Mouse (Mus musculus) heart, adult 2 months (tissue): ENCODE results near the gene 4931406C07Rik. TPM values are rescaled to one million over a fixed set of nuclear protein-coding genes. Genes with fewer than 3 reads are reported as not detected.

Source experiments
- DNase-seq, 2 experiments: peaks; one replicate each; pipeline ENCODE4 v3.0.0; 2021
- H3K27ac ChIP-seq: fragments of 200-600 bp; 2 replicates; pipeline ENCODE4 v1.8.1; 2022
- H3K27me3 ChIP-seq: fragments of 200-500 bp; 2 replicates; pipeline ENCODE4 v1.6.1; 2012; ENCODE audit warnings: mild to moderate bottlenecking, low read length, inconsistent platforms, mixed read lengths; ENCODE audit not compliant: control insufficient read depth, insufficient read depth
- H3K36me3 ChIP-seq: fragments of 200-500 bp; 2 replicates; pipeline ENCODE4 v1.6.1; 2012; ENCODE audit warnings: low read length, inconsistent platforms; ENCODE audit not compliant: control insufficient read depth, insufficient read depth
- H3K4me1 ChIP-seq: fragments of 200-500 bp; 2 replicates; pipeline ENCODE4 v1.6.1; 2011; ENCODE audit warnings: low read length; ENCODE audit not compliant: control insufficient read depth, insufficient read depth
- H3K4me3 ChIP-seq: fragments of 200-600 bp; 2 replicates; pipeline ENCODE4 v1.8.1; 2022
- H3K79me2 ChIP-seq: fragments of 200-500 bp; replicated peaks from 2 replicates; pipeline ENCODE4 v1.6.1; 2012; ENCODE audit warnings: mild to moderate bottlenecking, inconsistent platforms, low read length, moderate library complexity, mixed read lengths; ENCODE audit not compliant: control insufficient read depth, insufficient read depth
- H3K9ac ChIP-seq: fragments of 200-500 bp; 2 replicates; pipeline ENCODE4 v1.6.1; 2012; ENCODE audit warnings: low read depth, mild to moderate bottlenecking, control low read depth, inconsistent platforms, low read length, mixed read lengths
- CTCF ChIP-seq: fragments of 200-600 bp; IDR thresholded peaks from 2 replicates; pipeline ENCODE4 v1.8.1; 2022; ENCODE audit warnings: antibody characterized with exemption, mild to moderate bottlenecking, moderate library complexity
- EP300 ChIP-seq: fragments of 200-500 bp; IDR thresholded peaks from 2 replicates; pipeline ENCODE4 v1.6.1; 2011; ENCODE audit warnings: low read depth, low read length, control low read depth; ENCODE audit not compliant: insufficient read depth
- POLR2A ChIP-seq: fragments of 200-500 bp; IDR thresholded peaks from 2 replicates; pipeline ENCODE4 v1.6.1; 2011; ENCODE audit warnings: mild to moderate bottlenecking, low read depth, low read length, control low read depth; ENCODE audit not compliant: insufficient read depth
- WGBS: fragments of 180-500 bp; shearing (Covaris S2); methylation state at CpG from one replicate; pipeline ENCODE4 v1.1.7; 2018; 5-methylcytosine and 5-hydroxymethylcytosine counted together
- intact Hi-C: fragments of 180-260 bp; cut with DNase I; formaldehyde crosslinking; loops from one replicate; pipeline ENCODE4 v1.15.1; 2025
- polyA plus RNA-seq: library from polyadenylated mRNA; depleted of rRNA; stranded (reverse); fragments of >200 nt; gene quantifications from 2 replicates; pipeline ENCODE4 v1.2.3, GENCODE M21; 2012
- total RNA-seq, 2 experiments: library from RNA; stranded (reverse); gene quantifications; 2 replicates each; pipeline ENCODE4 v1.2.3; 2021

The 4931406C07Rik gene
- total and polyA plus RNA-seq, 3 experiments, result 4.9 to 8.1 (median 5.7) TPM

- WGBS, result under 1% methylated on average over 57 of the region's 57 CpGs
- Histone ChIP-seq H3K4me1 (peaks cover 5% of the 10 kb centered on the region), H3K9ac (peak within 1 kb of the TSS; percentile 99), H3K79me2 (no peaks in the 10 kb centered on the region; the same call in none of the 2 replicates), H3K27me3 (no peaks in the 10 kb centered on the region), H3K27ac (peak within 1 kb of the TSS; percentile 89), H3K36me3 (peaks cover 2% of the 10 kb centered on the region), H3K4me3 (peak within 1 kb of the TSS; percentile 90)
- TF ChIP-seq CTCF (peak; percentile 3; the same call in 1 of the 2 replicates), EP300 (peak; percentile 86), POLR2A (peak; percentile 92)
- intact Hi-C loops, result loop anchor here (2.0 kb wide), 2 partner anchors 27 to 77 kb away; partner anchors contain the start of genes 4931406C07Rik, Cep295 and Taf1d
- DNase-seq, result peak; percentile 95
Measured at GRCm38 (mm10) chr9:15279649-15280490, 26.4 kb downstream of the 4931406C07Rik start, which contains the start of gene Med17. Gene Med17, minus strand, starts transcription at chr9:15279931.

DNA sequence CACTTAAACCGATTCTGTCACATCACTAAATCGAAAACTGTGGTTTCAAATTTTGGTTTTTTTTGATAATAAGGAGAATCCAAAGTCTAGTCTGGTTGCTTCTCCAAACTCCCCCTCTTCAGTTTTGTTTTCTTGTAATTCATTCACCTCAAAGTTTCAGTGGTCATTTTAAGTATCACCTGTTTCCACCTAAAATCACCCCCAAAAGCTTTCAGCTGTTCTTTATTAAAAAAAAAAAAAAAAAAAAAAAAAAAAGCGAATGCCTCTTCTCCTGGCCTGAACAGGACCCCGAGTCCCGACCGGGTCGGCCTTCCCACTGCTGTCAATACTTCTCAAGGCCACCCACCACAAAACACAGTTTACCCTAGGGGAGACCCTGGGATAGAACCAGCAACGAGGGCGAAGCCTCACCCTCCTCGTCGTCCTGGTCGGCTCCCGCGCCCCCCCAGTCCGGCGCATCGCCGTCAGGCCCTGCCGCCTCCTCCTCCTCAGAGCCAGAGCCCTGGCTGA, 27.1 kb downstream of the 4931406C07Rik start:
- peaks cover 6% of the 10 kb centered on the region for H3K36me3 ChIP-seq
- peak overlapping the region; percentile 89 for H3K27ac ChIP-seq
- peak overlapping the region; percentile 90 for H3K4me3 ChIP-seq
- no peaks in the 10 kb centered on the region for H3K27me3 ChIP-seq
- 8% methylated on average over 19 of the region's 19 CpGs for WGBS
- TF ChIP-seq POLR2A, result no peak
- TF ChIP-seq CTCF, result no peak
- no peak for TF ChIP-seq EP300
- no peak for DNase-seq
- peaks cover 5% of the 10 kb centered on the region for H3K4me1 ChIP-seq
- intact Hi-C loops, result loop anchor here (2.0 kb wide), 1 partner anchor 78 kb away; the partner anchor contains the start of gene Cep295
- H3K79me2 ChIP-seq, result no peaks in the 10 kb centered on the region; the same call in none of the 2 replicates
- peak overlapping the region; percentile 99 for H3K9ac ChIP-seq

GRCm38 (mm10) chr9:15278343-15278742, 27.9 kb downstream of the 4931406C07Rik start:
- intact Hi-C loops, result loop anchor here (2.0 kb wide), 1 partner anchor 78 kb away; the partner anchor contains the start of gene Cep295
- no peaks in the 10 kb centered on the region for H3K27me3 ChIP-seq
- H3K79me2 ChIP-seq, result no peaks in the 10 kb centered on the region; the same call in none of the 2 replicates
- no peak overlapping the region for H3K9ac ChIP-seq
- no peak for DNase-seq
- no peak for TF ChIP-seq CTCF
- no peak for TF ChIP-seq EP300
- no peak overlapping the region for H3K4me3 ChIP-seq
- WGBS, result 94% methylated on average over 3 of the region's 3 CpGs
- no peak overlapping the region for H3K27ac ChIP-seq
- H3K4me1 ChIP-seq, result peaks cover 5% of the 10 kb centered on the region
- peaks cover 9% of the 10 kb centered on the region for H3K36me3 ChIP-seq

DNA sequence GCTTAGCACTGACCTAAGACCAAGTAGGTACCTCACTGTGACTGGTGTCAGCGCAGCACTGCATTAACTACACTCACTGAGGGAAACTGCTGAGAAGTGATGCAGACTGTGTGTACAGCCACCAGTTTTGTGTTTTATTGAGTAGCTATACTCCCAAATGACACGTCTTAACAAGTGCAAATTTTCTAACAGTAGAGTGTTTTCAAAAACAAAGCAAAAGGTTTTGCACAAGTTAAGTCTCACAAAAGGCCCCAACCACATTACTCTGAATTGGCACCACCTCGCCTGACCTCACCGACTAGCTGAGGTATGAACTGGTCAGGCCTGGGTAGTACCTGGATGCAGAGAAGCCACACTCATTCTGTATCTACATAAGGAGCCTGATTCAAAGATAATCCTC, 29.4 kb downstream of the 4931406C07Rik start:
- TF ChIP-seq POLR2A (no peak), EP300 (no peak), CTCF (no peak)
- H3K27me3 ChIP-seq, result no peaks in the 10 kb centered on the region
- no peak overlapping the region for H3K4me3 ChIP-seq
- no peaks in the 10 kb centered on the region; the same call in none of the 2 replicates for H3K79me2 ChIP-seq
- H3K4me1 ChIP-seq, result peaks cover 5% of the 10 kb centered on the region
- peaks cover 9% of the 10 kb centered on the region for H3K36me3 ChIP-seq
- H3K9ac ChIP-seq, result no peak overlapping the region
- WGBS, result 90% methylated on average over 4 of the region's 4 CpGs
- intact Hi-C loops, result no loop called here
- no peak overlapping the region for H3K27ac ChIP-seq
- no peak for DNase-seq

GRCm38 (mm10) chr9:15273981-15274380, 32.3 kb downstream of the 4931406C07Rik start:
- Histone ChIP-seq H3K36me3 (peaks cover 9% of the 10 kb centered on the region), H3K27ac (no peak overlapping the region), H3K4me1 (no peaks in the 10 kb centered on the region), H3K4me3 (no peak overlapping the region), H3K9ac (no peak overlapping the region), H3K27me3 (no peaks in the 10 kb centered on the region), H3K79me2 (no peaks in the 10 kb centered on the region; the same call in 1 of the 2 replicates)
- WGBS, result 90% methylated on average over 2 of the region's 2 CpGs
- intact Hi-C loops, result no loop called here
- DNase-seq, result no peak
- TF ChIP-seq CTCF (no peak), EP300 (no peak), POLR2A (no peak)

DNA sequence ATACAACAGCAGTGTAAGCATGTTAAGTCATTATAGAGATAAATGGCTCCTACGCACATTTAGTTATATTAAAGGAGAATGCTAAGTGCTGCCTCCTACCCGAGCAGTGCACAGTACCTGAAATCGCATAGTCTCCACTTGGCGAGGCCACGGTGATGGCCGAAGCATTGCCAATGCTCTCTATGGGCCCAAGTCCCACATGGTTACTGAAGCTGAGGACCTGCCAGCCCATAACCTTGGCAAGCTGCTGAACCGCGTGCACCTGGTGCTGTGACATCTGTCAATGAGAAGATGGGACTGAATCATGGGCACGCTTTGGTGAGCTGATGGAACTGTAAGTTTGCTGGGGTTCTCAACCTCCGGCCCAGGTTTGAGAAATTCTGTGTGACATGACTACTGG, 42.8 kb downstream of the 4931406C07Rik start:
- H3K36me3 ChIP-seq, result no peaks in the 10 kb centered on the region
- no peak for TF ChIP-seq POLR2A
- H3K27ac ChIP-seq, result no peak overlapping the region
- H3K27me3 ChIP-seq, result no peaks in the 10 kb centered on the region
- 97% methylated on average over 10 of the region's 10 CpGs for WGBS
- intact Hi-C loops, result no loop called here
- no peaks in the 10 kb centered on the region for H3K4me1 ChIP-seq
- no peaks in the 10 kb centered on the region for H3K79me2 ChIP-seq
- H3K4me3 ChIP-seq, result no peak overlapping the region
- H3K9ac ChIP-seq, result no peak overlapping the region
- DNase-seq, result no peak
